19 mouse cellular contexts compared by ENCODE assay signal in genomic region chr1:90900406-90900805, GRCm38 (mm10). TPM values are rescaled to one million over a fixed set of nuclear protein-coding genes. Genes with fewer than 3 reads are reported as not detected.
DNase-seq lines count a peak whose midpoint lies in the region; ATAC-seq and TF ChIP-seq lines count a peak whose summit lies in the region.
"Had no signal": no experiment of that assay in that cellular context is flagged by ENCODE, and none has a peak within 500 bp of the region (broad histone marks: within the 10 kb centered on the region; RNA-seq: fewer than 3 reads in every experiment).

No protein-coding gene starts in this region.

- 47% methylated on average over 6 of the region's 6 CpGs for WGBS in lung, adult 2 months
- 65% methylated on average over 6 of the region's 6 CpGs for WGBS in heart, postnatal 0 days

- no peak; the same call in 1 of the 2 replicates for ATAC-seq in heart, postnatal 0 days (ENCODE audit: insufficient read depth, low read depth)
- ATAC-seq: midbrain, embryonic 15.5 days had no signal

- H3K9ac ChIP-seq in heart, postnatal 0 days (replicated peaks; ENCODE audit: low read depth, low read length) = no peak overlapping the region
- H3K9ac ChIP-seq: heart, embryonic 13.5 days; hindbrain, embryonic 15.5 days; liver, embryonic 14.5 days; midbrain, embryonic 15.5 days had no signal

- H3K27ac ChIP-seq in heart, postnatal 0 days (ENCODE audit: low read depth) = peak overlapping the region; percentile 35; the same call in 1 of the 2 replicates
- H3K27ac ChIP-seq: embryonic facial prominence, embryonic 10.5 days; heart, embryonic 13.5 days; hindbrain, embryonic 15.5 days; liver, embryonic 14.5 days; midbrain, embryonic 15.5 days had no signal

- H3K4me1 ChIP-seq in lung, adult 2 months (ENCODE audit: control insufficient read depth, insufficient read depth, low read length) = no peaks in the 10 kb centered on the region; the same call in 1 of the 2 replicates
- peaks cover 27% of the 10 kb centered on the region for H3K4me1 ChIP-seq in heart, postnatal 0 days (ENCODE audit: control insufficient read depth, insufficient read depth)

- no peaks in the 10 kb centered on the region; the same call in 1 of the 2 replicates for H3K27me3 ChIP-seq in heart, postnatal 0 days (ENCODE audit: control insufficient read depth, insufficient read depth, low read length)
- H3K27me3 ChIP-seq: hindbrain, embryonic 15.5 days; midbrain, embryonic 15.5 days had no signal

- H3K4me2 ChIP-seq in heart, postnatal 0 days (ENCODE audit: low read depth, low read length) = no peak overlapping the region
- H3K4me2 ChIP-seq: heart, embryonic 13.5 days; hindbrain, embryonic 15.5 days; midbrain, embryonic 15.5 days had no signal

- H3K9me3 ChIP-seq in heart, postnatal 0 days (replicated peaks; ENCODE audit: control insufficient read depth, low read length) = no peaks in the 10 kb centered on the region
- H3K9me3 ChIP-seq: embryonic facial prominence, embryonic 10.5 days; heart, embryonic 13.5 days; hindbrain, embryonic 15.5 days; midbrain, embryonic 15.5 days had no signal

- no peak for TF ChIP-seq EP300 in heart, postnatal 0 days (IDR thresholded peaks at IDR 0.05; ENCODE audit: low read depth)

- peak; percentile 19 for DNase-seq in adrenal gland, adult 2 months
- no peak for DNase-seq in adrenal gland, postnatal 25 days
- DNase-seq in heart, adult 9 months (ENCODE audit: low spot score in 2 of 2) = peak; percentile 46 to 65
- no peak for DNase-seq in heart, postnatal 36 days
- peak; percentile 46 to 50 for DNase-seq in lung, adult 18-20 months
- no peak for DNase-seq in lung, adult 2 months
- DNase-seq in heart, postnatal 0 days (ENCODE audit: low spot score) = peak; percentile 63
- DNase-seq in cerebellum, postnatal 36 days = no peak
- DNase-seq: cerebellum, postnatal 25 days; right cerebral cortex, postnatal 14 days; thymus, postnatal 25 days had no signal

- no peak overlapping the region for H3K4me3 ChIP-seq in lung, adult 2 months (replicated peaks; ENCODE audit: extremely low read depth, low read depth, low read length)
- no peak overlapping the region for H3K4me3 ChIP-seq in heart, postnatal 0 days (ENCODE audit: low read depth, low read length)
- H3K4me3 ChIP-seq: embryonic facial prominence, embryonic 10.5 days; heart, embryonic 13.5 days; hindbrain, embryonic 15.5 days; midbrain, embryonic 15.5 days had no signal

- H3K36me3 ChIP-seq in heart, postnatal 0 days (replicated peaks; ENCODE audit: control insufficient read depth, insufficient read depth, low read length) = no peaks in the 10 kb centered on the region
- H3K36me3 ChIP-seq: embryonic facial prominence, embryonic 10.5 days; heart, embryonic 13.5 days; hindbrain, embryonic 15.5 days; midbrain, embryonic 15.5 days had no signal

- no peak for TF ChIP-seq POLR2A in lung, adult 2 months (IDR thresholded peaks at IDR 0.05; ENCODE audit: borderline replicate concordance, extremely low read depth, low read depth, low read length)

- intact Hi-C loops in heart, postnatal 36 days (cut with DNase I) = no loop called here

- no peak for TF ChIP-seq CTCF in lung, adult 2 months (IDR thresholded peaks at IDR 0.05; ENCODE audit: insufficient read depth, low read length)
- no peak for TF ChIP-seq CTCF in heart, postnatal 0 days (IDR thresholded peaks at IDR 0.05; ENCODE audit: low read depth)

RNA-seq across cellular contexts. Expression of gene Mlph, which starts 14.5 kb away (rescaled TPM):
- total RNA-seq in adrenal gland, adult 2 months (2021) = 1 to 10 TPM; 2.9 to 3.1 TPM
- polyA plus RNA-seq in adrenal gland, adult 2 months (2012; rRNA removed) = 0.68 and 1.1 TPM in 2 replicates
- 2.3 and 3.1 TPM in 2 replicates for total RNA-seq in adrenal gland, postnatal 25 days (2021)
- total RNA-seq in heart, postnatal 36 days (2021) = under 1 TPM; 0.61 to 0.70 TPM
- 10.3 and 13.5 TPM in 2 replicates for polyA plus RNA-seq in lung, adult 2 months (2012; rRNA removed)
- total RNA-seq in heart, postnatal 0 days (2014; rRNA removed; ENCODE audit: low replicate concordance) = 0.04 and 0.27 TPM in 2 replicates
- 0.12 TPM in 2 replicates for polyA plus RNA-seq in heart, postnatal 0 days (2015; fragmentation: Nextera tagmentation; extraction: Ambion mirVana)

RNA-seq across cellular contexts. Expression of gene Prlh, which starts 52.5 kb away (rescaled TPM):
- total RNA-seq in adrenal gland, adult 2 months (2021) = not detected
- not detected in 2 replicates for polyA plus RNA-seq in adrenal gland, adult 2 months (2012; rRNA removed)
- total RNA-seq in adrenal gland, postnatal 25 days (2021) = not detected in 2 replicates
- not detected for total RNA-seq in heart, postnatal 36 days (2021)
- not detected in 2 replicates for polyA plus RNA-seq in lung, adult 2 months (2012; rRNA removed)
- not detected in 2 replicates for total RNA-seq in heart, postnatal 0 days (2014; rRNA removed; ENCODE audit: low replicate concordance)
- not detected in 2 replicates for polyA plus RNA-seq in heart, postnatal 0 days (2015; fragmentation: Nextera tagmentation; extraction: Ambion mirVana)
- total RNA-seq: adrenal gland, postnatal 4 days; left cerebral cortex, postnatal 36 days had no signal
- polyA plus RNA-seq: embryonic facial prominence, embryonic 10.5 days; heart, embryonic 13.5 days; hindbrain, embryonic 15.5 days; liver, embryonic 14.5 days; midbrain, embryonic 15.5 days; neural tube, embryonic 11.5 days had no signal

RNA-seq across cellular contexts. Expression of gene Col6a3, which starts 56.6 kb away (rescaled TPM):
- total RNA-seq in adrenal gland, adult 2 months (2021) = 10 to 100 TPM; 19.8 to 29.9 TPM
- 10.6 and 12.3 TPM in 2 replicates for polyA plus RNA-seq in adrenal gland, adult 2 months (2012; rRNA removed)
- total RNA-seq in adrenal gland, postnatal 25 days (2021) = 24.4 and 34.2 TPM in 2 replicates
- total RNA-seq in heart, postnatal 36 days (2021) = 10 to 100 TPM; 42.3 to 50.9 TPM
- 49.7 and 71.8 TPM in 2 replicates for polyA plus RNA-seq in lung, adult 2 months (2012; rRNA removed)
- total RNA-seq in heart, postnatal 0 days (2014; rRNA removed; ENCODE audit: low replicate concordance) = 81.7 and 110 TPM in 2 replicates
- polyA plus RNA-seq in heart, postnatal 0 days (2015; fragmentation: Nextera tagmentation; extraction: Ambion mirVana) = 14.2 and 15.1 TPM in 2 replicates

Comparison
In these comparisons a context has a peak if more than half of its experiments do, and no peak if none do; other contexts are left out.
1. DNase-seq: peak in adrenal gland, adult 2 months (single experiment), heart, adult 9 months (2 of 2), lung, adult 18-20 months (2 of 2) and heart, postnatal 0 days (single experiment); none in adrenal gland, postnatal 25 days (single experiment), heart, postnatal 36 days (0 of 2), lung, adult 2 months (single experiment) and cerebellum, postnatal 36 days (0 of 2).